Mouse (Mus musculus) spleen, adult 18-20 months (tissue): ENCODE data around the gene Vps16.

Experiments
- DNase-seq, 2 experiments: peaks; one replicate each; pipeline ENCODE4 v3.0.0; 2022; ENCODE audit warnings: mixed read lengths in 2 of 2

Gene Vps16

GRCm38 (mm10) chr2:130424126-130424853 is at the start of gene Vps16, which contains the start of gene Pced1a:
TSS of gene Vps16 (plus strand) at chr2:130424339.
TSS of gene Pced1a (minus strand) at chr2:130424701.
- peak; percentile 85 to 91 for DNase-seq

GRCm38 (mm10) chr2:130374951-130375350 is 49.2 kb upstream of the Vps16 start:
- DNase-seq = no peak

GRCm38 (mm10) chr2:130383205-130383604 is 40.9 kb upstream of the Vps16 start:
- no peak for DNase-seq

GRCm38 (mm10) chr2:130383895-130384294 is 40.2 kb upstream of the Vps16 start:
- DNase-seq = no peak

- DNase-seq = no peak
Measured at GRCm38 (mm10) chr2:130386212-130386611, 37.9 kb upstream of the Vps16 start.

GRCm38 (mm10) chr2:130388796-130389195 is 35.3 kb upstream of the Vps16 start:
- no peak for DNase-seq

GRCm38 (mm10) chr2:130390993-130391625 is 33.0 kb upstream of the Vps16 start:
- no peak for DNase-seq

- no peak for DNase-seq
Measured at GRCm38 (mm10) chr2:130392836-130393235, 31.3 kb upstream of the Vps16 start.

GRCm38 (mm10) chr2:130395696-130396095 is 28.4 kb upstream of the Vps16 start:
- DNase-seq = no peak

GRCm38 (mm10) chr2:130397186-130397985 is 26.8 kb upstream of the Vps16 start, which contains the start of gene Cpxm1:
TSS of gene Cpxm1 (minus strand) at chr2:130397574.
- no peak for DNase-seq

GRCm38 (mm10) chr2:130398091-130398490 is 26.0 kb upstream of the Vps16 start:
- DNase-seq = no peak

- no peak for DNase-seq
Measured at GRCm38 (mm10) chr2:130400046-130400445, 24.1 kb upstream of the Vps16 start.

GRCm38 (mm10) chr2:130401891-130402290 is 22.2 kb upstream of the Vps16 start:
- no peak for DNase-seq

- DNase-seq = no peak
Measured at GRCm38 (mm10) chr2:130404939-130405338, 19.2 kb upstream of the Vps16 start, which contains the start of the genes Gm28372 and 1700020A23Rik. TSS of gene Gm28372 (plus strand) at chr2:130405239. TSS of gene 1700020A23Rik (plus strand) at chr2:130405259.

- no peak for DNase-seq
Measured at GRCm38 (mm10) chr2:130406178-130406577, 18.0 kb upstream of the Vps16 start, which contains the start of gene Tmem239. TSS of gene Tmem239 (plus strand) at chr2:130406478.

GRCm38 (mm10) chr2:130408194-130408593 is 15.9 kb upstream of the Vps16 start:
- DNase-seq = no peak

- DNase-seq = peak; percentile 39 to 72
Measured at GRCm38 (mm10) chr2:130411558-130412495, 12.3 kb upstream of the Vps16 start.

GRCm38 (mm10) chr2:130412775-130413174 is 11.4 kb upstream of the Vps16 start:
- no peak for DNase-seq

- no peak for DNase-seq
Measured at GRCm38 (mm10) chr2:130414094-130414856, 9.9 kb upstream of the Vps16 start.

- DNase-seq = no peak
Measured at GRCm38 (mm10) chr2:130421781-130422620, 2.1 kb upstream of the Vps16 start.
